Mouse (Mus musculus): ENCODE measurements around the gene Akap6.

Akap6 gene

DNA sequence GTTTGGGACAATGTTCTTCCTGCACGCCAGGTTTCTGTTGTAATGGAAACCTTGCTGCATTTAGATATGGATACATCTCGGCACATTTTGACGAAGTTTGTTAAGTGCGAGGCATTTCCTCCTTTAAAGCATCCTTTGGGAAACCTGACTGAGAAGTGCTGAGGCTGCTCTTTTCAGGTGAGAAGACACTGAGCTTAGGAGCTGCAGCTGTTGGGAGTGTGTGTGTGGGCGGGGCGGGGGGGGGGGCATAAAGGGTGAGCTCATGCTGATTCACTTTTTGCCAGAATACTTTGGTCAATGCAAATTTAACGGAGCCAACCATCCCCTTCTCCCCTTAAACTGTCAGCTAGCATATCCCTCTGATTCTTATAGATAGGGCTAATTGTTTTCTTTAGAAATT is 81.9 kb downstream of the Akap6 start:
- DNase-seq (ENCODE audit: low spot score in 2 of 2): no peak

- DNase-seq (ENCODE audit: low spot score in 2 of 2): no peak
Measured at GRCm38 (mm10) chr12:52782902-52783441, 83.8 kb downstream of the Akap6 start.

DNA sequence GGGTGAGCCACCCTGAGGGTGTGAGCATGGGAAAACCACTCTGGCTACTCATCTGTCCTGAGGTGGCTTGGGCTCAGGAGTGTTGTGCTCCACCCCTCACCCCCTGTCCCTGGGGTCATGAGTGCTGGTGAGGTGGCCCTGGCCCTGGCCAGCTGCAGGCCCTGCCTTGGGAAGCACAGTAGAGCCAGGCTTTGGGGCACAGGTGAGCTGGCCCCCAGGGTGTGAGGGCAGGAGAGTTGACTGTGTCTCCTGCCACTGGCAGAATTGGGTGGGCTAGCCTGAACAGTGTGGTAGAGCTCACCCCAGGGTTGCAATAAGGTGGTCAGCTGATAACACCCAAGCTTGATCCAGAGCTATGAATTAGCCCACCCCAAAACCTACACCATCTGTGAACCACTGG is 86.0 kb downstream of the Akap6 start:
- DNase-seq (ENCODE audit: low spot score in 2 of 2): no peak

DNA sequence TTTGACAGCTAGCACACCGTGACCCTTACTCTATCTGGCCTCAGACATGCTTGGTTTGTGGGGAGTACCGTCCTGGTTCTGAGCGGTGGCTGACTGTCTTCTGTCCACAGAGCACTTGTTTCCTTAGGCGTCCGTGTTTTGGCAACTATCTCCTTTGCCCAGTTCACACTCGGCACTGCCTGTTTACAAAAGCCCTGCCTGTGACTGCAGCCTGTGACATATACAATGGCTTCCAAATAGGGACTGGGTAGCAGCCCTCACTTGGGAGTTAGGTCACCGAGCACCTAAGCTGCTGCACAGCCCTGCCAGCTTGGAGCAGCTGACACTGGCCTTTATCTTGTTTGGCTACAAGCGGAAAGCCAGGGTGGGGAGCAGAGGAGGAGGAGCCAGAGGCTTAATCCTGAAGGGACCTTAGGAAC is 91.2 kb downstream of the Akap6 start:
- DNase-seq (ENCODE audit: low spot score in 2 of 2): no peak

GRCm38 (mm10) chr12:52794131-52794530 is 94.9 kb downstream of the Akap6 start:
- DNase-seq (ENCODE audit: low spot score in 2 of 2): no peak

DNA sequence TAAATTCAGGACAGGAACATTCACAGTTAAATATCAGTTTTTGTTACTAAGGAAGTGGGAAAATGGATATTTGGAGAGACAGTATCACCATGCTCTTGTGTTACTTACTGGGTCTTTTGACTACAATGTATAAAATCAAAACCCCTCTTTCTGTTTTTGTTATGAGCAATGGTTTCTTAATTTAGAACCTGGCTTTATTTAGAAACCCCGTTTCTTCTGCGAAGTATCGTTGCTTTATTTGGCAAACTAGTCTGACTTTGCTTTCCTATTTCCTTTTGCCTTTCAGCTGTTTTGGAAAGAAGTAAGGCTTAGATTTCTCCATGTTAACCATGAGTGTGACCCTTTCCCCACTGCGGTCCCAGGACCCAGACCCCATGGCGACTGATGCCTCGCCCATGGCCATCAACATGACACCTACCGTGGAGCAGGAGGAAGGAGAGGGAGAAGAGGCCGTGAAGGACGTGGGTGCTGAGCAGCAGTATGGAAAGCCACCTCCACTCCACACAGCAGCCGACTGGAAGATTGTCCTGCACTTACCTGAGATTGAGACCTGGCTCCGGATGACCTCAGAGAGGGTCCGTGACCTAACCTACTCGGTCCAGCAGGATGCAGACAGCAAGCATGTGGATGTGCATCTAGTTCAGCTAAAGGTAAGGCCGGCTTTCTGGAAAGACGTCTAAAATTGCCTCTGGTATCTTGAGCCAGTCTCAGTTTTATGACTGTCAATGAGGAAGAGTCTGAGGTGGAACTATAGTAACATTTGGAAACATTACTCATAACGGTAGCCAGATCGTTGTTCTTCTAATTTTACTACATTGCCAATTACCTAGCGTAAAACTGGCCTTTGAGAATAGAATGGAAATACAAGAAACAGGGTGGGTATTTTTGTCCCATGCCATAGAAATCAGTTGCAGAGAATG is 96.6 kb downstream of the Akap6 start:
- DNase-seq (ENCODE audit: low spot score in 2 of 2): no peak

DNA sequence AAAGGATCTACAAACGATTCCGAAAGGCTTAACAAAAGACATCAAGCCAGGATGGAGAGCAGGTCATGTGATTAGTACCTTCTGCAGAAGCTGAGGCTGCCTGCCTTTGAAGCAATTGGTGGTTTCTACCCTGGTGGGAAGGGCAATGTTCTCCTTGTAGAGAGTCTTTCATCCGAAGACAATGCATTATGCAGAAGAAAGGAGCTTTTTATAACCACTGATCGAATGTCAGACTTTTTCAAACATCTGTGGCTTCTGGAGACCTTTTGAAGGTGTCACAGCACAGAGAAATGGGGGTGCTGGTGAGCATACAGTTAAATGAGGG is 97.2 kb downstream of the Akap6 start:
- DNase-seq (ENCODE audit: low spot score in 2 of 2): no peak

GRCm38 (mm10) chr12:52799717-52800116 is 100.5 kb downstream of the Akap6 start:
- no peak for DNase-seq (ENCODE audit: low spot score in 2 of 2)

DNA sequence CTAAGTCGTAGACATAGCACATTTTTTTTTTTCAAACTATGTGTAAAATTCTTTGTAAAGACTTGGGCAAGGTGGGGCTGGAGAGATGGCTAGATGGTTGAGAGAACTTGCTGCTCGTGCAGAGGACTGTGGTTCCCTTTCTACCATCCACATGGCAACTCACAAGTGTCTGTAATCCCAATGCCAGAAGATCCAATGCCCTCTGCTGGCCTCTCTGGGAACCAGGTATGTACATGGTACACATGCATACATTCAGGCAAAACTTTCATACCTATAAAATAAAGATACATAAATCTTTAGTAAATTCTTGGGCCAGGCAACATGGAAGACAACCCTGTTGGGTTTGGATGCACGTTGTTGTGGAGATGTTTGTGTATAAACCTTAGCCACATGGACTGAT is 107.1 kb downstream of the Akap6 start:
- no peak for DNase-seq (ENCODE audit: low spot score in 2 of 2)

DNA sequence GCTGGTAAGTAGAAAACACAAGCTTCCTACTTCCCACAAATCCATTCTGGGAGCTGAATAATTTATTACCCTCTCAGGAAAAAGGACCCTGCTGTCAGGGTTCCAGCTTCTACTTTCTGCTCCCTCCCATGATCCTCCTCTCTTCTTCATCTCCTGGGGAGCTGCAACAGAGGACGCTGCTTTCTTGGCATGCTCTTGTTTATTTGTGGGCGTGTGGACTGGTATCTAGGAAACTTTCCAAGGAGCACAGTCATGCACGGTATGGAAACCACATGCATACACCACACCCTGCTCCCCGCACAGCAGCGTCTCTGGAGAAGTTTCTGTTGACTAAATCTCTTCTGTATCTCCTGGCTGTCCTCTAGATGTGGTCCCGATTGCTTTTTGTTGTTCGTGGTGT is 119.4 kb downstream of the Akap6 start:
- DNase-seq (ENCODE audit: low spot score in 2 of 2): peak; percentile 43 to 79

GRCm38 (mm10) chr12:52824774-52825173 is 125.6 kb downstream of the Akap6 start:
- DNase-seq (ENCODE audit: low spot score in 2 of 2): no peak

DNA sequence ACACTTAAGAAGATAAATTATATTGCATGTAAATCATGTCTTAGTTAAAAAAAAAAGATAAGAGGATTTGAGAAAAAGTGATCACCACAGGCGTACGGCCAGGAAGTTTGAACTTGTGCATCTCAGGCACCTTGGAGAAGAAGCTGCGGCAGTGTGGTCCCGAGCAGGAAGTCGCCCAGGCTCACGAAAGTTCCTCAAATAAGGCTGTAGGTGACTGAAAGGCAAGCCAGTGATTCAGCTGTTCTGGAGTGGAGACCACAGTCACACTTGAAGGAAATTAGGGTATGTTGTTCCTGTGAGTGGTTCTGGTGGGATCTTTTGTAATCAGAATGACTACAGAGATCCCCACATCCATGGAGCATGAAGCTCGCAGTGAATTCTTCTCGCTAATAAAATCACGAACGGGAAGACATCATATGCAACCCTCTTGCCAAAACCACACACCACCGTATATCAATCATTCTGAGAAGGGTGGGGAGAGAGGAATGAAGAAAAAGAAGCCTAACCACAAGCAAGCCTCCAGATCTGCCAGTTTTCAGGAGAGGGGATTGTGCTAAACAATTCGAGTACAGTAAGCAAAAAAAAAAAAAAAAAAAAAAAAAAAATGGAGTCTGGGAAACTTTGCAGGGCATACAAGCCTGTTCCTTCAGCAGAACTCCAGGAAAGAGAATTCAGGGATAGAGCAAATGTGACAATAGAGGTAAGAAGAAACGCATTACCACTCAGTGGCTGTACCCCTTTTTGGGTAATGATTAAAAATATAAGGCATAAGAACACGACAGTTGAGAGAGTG is 130.0 kb downstream of the Akap6 start:
- no peak for DNase-seq (ENCODE audit: low spot score in 2 of 2)

- no peak for DNase-seq (ENCODE audit: low spot score in 2 of 2)
Measured at GRCm38 (mm10) chr12:52831782-52832181, 132.6 kb downstream of the Akap6 start.

DNA sequence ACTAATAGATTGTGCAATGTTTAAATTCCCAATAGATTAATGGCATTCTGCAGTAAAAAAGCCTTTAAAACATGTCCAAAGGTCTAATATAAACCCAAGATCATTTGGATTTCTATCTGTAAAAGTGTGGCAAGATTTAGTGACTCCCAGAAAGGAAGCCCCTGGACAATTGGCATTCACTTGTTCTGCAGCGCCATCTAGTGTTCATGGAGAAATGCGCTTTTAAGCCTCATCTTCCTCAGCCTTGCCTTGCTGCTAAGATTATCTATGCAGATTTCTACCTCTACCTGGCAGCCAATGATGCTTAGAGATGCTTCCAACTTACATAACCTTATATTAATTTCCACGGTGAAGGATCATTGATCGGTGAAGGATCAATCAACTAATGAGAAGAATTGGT is 133.0 kb downstream of the Akap6 start:
- DNase-seq (ENCODE audit: low spot score in 2 of 2): peak in 1 of 2 experiments; percentile 84

GRCm38 (mm10) chr12:52833141-52833540 is 134.0 kb downstream of the Akap6 start:
- peak; percentile 68 to 72 for DNase-seq (ENCODE audit: low spot score in 2 of 2)

DNA sequence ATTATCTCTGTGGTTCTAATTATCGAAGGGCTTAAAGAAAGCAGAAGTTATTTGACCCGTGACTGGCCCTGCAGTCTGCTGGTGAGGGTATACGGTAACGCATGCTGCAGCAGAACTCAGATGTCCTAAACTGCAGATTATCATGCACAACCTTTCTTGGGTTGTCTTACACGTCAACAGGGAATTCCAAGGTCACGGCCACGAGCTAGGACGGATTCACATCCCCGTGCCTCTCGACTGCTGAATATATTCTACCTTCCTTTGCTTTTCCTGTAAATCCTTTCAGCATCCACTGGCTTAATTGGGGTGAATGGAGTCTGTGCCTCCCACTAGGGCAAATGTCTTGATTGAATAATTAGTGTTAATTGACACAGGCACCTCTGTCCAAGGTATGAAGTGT is 134.9 kb downstream of the Akap6 start:
- no peak for DNase-seq (ENCODE audit: low spot score in 2 of 2)

- no peak for DNase-seq (ENCODE audit: low spot score in 2 of 2)
Measured at GRCm38 (mm10) chr12:52834781-52835279, 135.6 kb downstream of the Akap6 start.

- DNase-seq (ENCODE audit: low spot score in 2 of 2): no peak
Measured at GRCm38 (mm10) chr12:52835291-52835742, 136.1 kb downstream of the Akap6 start.

DNA sequence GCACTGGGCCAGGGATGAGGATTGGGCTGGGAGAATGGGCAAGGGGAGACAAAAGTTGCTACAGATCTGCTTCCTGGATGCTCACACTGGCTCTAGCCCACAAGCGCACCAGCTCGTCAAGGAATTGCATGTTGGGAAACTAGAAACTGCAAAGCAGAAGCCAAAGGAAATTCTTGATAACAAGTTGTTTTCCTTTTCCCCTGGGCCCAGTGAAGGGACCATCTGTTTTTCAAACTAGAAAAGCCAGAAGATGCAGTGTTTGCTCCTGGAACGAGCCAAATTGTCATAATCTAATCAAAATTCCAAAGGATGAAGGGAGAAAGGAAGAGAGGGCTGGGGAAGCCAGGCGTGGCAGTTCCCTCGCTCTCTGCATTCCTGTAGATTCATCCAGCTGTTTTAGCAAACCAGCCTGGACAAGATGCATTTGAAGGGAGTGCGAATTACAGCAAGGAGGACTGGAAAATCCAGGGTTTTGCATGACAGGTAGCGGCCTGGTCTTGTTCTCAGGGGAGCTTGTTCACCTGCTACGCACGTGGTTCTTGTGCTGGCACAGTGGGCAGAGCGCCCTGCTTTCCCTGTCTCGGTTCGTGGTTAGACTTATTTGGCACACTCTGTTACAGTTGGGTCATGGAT is 136.8 kb downstream of the Akap6 start:
- DNase-seq (ENCODE audit: low spot score in 2 of 2): no peak

- no peak for DNase-seq (ENCODE audit: low spot score in 2 of 2)
Measured at GRCm38 (mm10) chr12:52845982-52846381, 146.8 kb downstream of the Akap6 start.

- DNase-seq (ENCODE audit: low spot score in 2 of 2): no peak
Measured at GRCm38 (mm10) chr12:52847020-52847419, 147.8 kb downstream of the Akap6 start.
